Mouse (Mus musculus) cerebellum, adult (tissue): ENCODE results near the gene Apba1.

Experiments used
- ATAC-seq: cut with Nextera tagmentation; 2 replicates; pipeline ENCODE4 v1.9.2; 2017; ENCODE audit warnings: mild to moderate bottlenecking, moderate library complexity, mixed read lengths; ENCODE audit not compliant: insufficient number of reproducible peaks, low FRiP score, low TSS enrichment

The Apba1 gene

DNA sequence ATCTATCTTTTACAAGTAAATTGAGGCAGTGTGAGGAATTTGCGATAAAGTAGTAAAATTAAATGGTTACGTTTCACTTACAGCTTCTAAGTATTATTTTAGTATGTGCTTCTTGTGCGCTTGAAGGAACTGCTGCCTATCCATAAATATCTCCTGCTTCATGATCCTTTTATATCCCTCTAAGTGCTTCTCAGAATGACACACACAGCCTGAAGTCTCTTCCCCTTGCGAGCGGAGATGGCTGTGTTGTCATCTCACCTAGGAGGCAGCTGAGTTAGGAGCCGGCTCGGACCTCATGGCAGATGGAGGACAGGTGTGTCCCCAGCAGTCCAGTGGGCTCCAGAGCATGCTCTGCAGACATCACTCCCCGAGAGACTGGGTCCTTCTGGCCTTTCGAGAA lies 163.9 kb downstream of the Apba1 start:
- no peak for ATAC-seq

DNA sequence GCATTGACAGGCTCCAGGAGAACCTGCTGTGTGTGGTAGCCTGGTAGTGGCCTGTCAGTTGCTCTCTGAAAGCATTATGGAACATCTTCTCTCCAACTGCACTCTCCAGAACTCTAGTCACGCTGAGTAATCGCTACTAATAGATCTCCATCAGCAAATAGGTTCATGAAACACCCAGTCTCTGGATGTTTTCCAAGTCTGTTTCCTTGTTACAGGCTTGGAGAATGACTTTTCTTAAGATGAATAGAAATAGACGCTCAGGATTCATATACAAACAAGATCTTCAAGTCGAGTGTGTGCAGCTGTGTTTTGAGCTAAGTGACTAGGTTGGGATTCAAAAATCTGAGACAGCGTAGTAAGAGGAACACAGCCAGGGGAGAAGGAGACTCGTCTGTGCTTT lies 165.4 kb downstream of the Apba1 start:
- ATAC-seq = no peak

DNA sequence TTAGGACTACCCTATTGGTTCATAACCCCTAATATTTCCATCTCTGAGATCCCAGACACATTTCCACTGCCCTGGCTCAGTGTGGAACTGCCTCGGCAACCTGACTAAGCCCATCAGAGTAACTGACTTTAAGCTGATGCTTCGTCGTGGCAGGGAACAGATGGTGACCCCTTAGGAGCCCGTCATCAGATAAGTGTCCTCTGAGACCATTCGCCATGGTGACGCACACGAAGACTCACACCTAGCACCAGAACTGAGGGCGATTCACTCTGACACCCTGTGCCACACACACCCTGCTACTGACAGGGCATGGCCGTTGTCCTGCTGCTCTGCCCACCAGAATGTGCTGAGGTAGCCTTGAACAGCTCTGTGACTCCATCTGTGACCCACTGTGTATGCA lies 166.1 kb downstream of the Apba1 start:
- ATAC-seq = peak; percentile 22; the same call in 1 of the 2 replicates

DNA sequence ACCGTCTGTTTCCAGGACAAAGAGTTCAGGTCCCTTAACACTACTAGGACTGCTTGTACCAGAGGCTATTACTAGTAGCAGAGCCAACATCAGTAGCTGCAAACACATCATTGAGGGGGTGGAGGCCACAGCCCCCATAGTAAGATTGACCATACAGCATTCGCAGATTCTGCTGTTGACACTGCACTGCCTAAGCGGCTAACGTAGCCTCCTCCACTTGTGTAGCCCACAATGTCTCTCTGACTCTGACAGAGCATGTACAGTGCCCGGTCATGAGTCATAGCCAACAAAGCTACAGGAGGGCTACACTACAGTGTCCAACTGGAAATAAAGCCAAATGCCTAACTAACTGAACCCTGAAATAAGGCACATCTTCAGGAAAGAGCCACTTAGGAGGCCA lies 166.9 kb downstream of the Apba1 start:
- peak; percentile 95 for ATAC-seq

DNA sequence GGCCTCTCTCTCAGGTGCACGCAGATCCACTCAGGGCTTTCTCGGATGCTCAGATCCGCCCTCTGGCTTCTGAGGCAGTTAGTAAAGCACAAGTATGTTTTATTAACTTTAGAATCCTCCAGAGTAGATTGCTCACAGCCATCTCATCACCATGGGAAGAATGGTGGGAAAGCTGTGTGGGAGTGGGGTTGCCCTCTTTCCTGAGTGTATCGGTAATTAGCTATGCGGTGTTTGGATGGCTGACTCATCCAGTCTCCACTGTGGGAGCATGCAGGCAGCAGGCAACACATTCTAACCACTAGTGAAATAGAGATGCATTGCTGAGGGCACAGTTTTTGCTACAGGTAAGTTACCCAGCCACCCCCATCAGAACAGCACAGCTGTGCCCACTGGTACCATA lies 172.1 kb downstream of the Apba1 start:
- no peak for ATAC-seq

DNA sequence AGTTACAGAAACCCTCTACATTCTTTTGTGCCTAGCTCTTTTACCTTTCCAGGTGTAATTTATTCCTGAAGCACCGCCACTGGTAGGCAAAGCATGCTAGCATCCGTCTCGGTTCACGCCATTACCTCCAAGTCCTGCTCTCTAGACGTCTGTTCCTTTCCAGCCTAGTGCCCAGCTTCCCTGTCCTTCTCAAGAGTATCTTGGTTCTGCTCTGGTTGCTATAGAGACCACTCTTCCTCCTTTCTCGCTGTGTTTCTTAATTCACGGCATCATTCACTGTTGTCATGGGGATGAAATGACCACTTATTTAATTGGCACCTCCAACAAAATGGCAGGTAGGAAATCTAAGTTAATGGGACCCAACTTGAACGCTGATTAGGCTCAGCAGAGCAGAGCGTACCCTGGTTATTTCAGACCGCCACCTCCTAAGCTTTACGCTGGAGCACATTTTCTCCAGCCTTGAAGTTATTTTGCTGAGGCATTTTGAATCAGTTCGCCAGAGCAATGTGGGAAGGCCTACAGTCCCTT lies 182.8 kb downstream of the Apba1 start:
- no peak for ATAC-seq

DNA sequence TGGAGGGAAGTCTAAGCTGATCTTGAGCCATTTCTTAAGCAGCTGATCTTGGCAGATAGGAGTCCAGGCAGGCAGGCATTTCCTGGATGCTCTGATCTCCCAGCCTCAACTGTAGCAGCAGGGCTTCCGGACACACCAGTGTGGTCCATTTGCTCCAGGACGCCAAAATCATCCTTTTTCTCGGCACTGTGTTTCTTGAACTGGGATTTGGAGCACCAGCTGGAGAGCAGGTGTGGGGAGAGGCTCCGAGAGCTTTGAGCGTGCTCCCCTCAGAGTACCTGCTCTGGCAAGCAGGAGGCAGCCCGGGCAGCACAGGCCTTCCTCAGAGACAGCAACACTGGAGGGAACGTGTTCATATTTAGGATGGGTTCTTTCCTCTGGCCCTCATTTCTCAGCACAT lies 184.2 kb downstream of the Apba1 start:
- ATAC-seq = peak; percentile 57; the same call in 1 of the 2 replicates

DNA sequence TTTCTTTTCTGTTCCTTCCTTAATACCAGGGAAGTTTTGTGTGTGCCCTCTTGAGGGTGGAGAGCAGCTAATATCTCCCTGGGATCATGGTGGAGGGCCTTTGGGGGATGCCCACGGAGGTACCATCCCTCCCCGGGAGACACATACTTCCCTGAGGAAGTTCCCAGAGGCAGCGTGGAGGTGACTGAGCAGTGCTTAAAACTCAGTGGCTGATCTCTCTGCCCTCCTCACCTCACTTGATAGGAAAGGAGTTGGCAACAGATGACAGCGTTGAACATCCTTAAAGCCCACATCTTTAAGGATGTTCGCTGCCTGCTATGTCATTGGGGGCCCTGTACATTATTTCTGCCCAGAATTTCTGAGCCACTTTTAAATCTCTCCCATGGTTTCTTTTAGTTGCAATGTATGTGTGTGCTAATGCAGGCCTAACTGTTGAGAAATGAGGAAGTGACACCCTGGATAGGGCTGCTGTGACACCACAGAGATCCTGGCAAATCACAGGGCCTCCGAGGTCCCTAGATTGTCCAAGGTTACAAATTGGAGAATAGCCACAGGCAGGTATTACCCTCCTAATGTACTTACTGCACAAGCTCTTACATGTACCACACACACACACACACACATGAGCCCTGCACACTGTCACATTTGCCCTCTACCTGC lies 187.5 kb downstream of the Apba1 start:
- ATAC-seq = no peak

DNA sequence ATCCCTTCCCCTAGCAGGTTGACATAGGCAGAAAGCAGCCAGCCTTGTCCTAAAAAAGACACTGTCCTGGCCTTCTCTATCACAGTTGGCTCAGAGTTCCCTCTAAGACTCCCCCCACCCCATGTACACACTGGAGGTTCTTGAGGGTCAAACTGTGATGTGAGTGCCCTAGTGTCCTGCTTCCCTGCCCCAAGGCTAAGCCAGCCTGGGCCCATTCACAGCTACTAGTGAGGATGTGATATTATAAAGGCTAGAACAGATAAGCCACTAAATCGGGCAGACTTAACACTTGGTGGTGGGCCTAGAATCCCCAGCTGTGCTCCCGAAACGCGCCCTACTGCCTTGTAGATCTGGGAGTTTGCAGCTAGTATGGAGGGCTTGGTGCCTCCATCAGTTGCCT lies 188.1 kb downstream of the Apba1 start:
- no peak for ATAC-seq

DNA sequence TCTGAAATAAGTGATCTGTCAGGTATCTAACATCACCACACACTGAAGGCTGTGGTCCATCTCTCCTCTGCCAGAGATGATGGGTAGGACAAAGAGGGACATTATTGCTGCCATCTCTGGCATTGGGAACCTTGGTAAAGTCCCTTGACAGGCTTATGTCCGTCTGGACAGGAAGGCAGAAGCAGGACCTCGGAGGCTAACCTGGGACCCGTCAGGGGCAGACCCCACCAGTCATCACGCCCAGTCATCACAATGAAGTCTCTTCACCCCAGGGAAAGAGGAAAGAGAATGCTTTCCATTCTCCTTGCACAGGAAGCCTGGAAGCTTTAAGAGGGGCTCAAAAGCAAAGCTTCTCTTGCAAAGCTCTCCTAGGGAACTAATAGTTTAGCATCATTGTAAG lies 189.2 kb downstream of the Apba1 start:
- no peak for ATAC-seq

DNA sequence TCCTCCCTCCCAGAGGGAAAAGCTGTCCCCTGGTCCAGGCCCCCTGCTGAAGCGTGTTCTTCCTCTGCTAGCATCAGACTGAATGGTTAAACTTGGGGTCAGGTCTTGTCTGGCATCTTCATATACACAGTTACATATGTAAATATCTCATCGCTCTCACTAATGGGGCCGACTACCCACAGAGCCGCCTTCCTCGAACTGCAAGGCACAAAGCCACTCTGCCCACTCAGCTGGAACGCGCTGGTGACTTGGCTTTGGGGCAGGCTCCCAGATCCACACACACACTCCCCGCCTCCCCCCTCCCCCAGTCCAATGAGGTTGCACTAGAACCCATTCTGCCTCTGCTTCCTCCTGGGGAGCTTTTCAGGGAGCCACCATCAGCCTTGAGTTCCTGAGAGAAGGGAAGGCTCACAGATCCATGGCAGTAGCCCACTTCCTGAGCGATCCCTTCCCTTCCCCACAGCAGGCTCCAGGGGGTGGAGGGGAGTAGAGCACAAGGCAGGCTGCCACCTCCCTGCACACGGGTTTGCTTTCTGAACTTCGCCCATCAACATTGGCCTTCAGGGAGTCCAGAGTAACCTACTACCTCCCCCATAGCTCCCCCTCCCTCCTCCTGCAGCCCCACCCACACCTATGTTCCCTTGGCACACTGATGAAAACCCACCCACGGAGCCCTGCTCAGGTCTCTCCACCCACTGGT lies 189.8 kb downstream of the Apba1 start:
- ATAC-seq = 0 out of 2 replicates have a peak, but pooled peaks have one; percentile 31

DNA sequence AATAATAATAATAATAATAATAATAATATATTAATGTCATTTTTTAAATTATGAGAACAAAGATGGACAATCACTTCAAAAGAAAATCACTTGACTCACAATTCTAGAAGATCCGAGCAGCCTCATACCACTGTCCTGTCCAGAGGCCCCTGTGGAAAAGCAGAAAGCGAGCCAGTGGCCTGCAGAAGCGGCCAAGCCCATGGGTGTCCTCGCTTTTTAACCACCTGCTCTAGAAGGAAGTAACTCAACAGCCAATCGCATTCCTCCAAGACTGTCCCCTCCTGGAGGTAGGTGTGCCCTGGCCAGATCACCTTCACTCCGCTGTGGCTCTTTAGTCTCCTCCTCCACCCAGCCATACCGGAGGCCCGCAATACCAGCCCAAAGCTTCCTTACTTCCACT lies 196.8 kb downstream of the Apba1 start:
- ATAC-seq = no peak

DNA sequence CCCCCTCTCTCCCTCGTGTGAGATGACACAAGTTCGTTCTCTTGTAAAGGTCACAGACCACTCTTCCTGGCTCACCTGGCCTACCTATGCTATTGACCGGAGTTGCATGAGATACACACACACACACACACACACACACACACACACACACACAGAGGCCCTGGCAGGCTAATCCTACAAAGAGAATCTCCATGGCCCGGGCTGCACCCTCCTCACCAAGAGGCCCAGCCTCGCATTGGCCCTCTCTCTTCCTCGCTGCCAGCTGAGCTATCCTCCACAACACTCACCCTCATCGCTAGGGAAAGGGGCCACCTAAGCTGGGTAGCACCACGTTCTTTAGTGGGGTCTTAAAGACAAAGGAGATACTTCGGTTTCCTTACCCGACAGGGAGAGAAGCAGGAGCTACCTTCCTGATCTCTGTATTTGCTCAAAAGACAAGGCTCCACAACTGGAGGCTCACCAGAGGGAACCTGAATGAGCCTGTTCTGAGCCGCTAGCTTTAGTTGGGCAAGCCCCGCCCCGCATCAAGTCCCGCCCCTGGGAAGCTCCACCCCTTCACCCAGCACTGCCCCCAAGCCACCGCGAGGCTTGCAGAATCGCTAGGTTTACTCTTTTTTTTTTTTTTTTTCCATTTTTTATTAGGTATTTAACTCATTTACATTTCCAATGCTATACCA lies 197.8 kb downstream of the Apba1 start:
- no peak for ATAC-seq

DNA sequence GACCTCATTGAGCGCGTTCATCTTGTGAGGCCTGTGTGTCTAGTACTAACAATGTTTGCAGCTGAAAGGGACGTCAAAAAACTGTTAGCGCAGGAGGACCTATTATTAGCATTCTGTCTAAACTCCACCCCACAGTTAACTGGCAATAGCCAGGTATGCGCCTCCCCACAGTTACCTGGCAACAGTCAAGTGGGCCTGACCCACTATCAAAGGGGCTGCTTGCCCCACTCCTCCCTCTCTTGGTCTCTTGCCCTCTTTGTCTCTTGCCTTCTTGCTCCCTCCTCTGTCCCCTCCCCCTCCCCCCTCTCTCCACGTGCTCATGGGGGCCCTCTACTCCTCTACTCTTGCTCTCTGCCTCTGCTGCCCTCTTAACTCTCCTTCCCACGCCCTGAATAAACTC lies 198.9 kb downstream of the Apba1 start:
- no peak for ATAC-seq

DNA sequence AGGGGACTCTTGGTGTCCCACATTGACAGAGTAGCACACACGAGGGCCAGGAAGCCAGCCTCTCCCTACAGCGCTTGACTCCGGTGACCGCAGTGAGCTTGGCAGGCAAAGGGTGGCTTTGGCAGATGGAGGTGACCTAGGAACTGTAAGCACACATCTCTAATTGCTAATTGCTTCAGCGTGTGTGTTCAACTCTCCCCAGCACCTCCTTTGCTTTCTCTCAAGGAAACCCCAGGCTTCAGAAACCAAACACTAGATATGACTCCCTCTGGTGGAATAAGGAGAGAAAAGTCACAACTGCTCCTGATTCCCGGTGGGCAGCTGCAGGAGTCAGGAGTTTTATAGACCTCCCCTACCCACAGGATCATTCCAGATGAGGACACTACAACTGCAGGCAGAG lies 200.2 kb downstream of the Apba1 start:
- ATAC-seq = no peak

DNA sequence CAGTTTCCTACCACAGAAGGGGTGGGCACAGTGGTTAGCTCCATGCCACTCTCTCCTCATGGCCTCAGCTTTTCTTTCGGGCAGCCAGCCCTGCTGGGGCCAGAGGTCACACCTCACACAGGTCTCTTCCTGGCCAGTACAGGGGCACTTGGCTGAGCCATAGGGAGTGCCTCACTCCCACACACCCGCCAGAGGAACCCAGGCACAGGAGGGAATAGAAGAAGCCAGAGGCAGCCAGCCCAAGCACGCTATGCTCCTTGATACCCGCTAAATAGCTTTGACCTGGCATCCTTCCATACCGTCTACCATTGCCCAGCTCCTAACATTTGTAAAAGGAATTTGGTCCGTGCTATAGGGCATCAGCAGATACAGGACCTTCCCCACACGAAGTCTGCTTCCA lies 201.2 kb downstream of the Apba1 start:
- no peak for ATAC-seq

DNA sequence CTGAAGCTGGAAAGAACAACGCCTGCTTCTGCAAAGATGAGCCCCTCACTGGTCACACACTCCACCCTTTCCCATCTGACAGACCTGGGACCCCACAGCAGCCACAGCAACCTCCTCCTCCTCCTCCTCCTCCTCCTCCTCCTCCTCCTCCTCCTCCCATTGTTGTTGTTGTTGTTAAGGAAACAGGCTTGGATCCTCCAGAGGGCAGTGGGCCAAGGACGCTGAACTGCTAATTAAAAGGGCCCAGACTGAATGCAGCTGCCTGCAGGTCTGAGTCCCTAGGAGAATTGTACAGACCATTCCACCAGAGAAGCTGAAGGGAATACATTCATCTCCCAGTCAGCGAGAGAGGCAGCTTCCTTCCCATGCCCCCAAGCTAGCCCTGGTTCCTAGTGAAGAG lies 201.6 kb downstream of the Apba1 start:
- ATAC-seq = no peak

DNA sequence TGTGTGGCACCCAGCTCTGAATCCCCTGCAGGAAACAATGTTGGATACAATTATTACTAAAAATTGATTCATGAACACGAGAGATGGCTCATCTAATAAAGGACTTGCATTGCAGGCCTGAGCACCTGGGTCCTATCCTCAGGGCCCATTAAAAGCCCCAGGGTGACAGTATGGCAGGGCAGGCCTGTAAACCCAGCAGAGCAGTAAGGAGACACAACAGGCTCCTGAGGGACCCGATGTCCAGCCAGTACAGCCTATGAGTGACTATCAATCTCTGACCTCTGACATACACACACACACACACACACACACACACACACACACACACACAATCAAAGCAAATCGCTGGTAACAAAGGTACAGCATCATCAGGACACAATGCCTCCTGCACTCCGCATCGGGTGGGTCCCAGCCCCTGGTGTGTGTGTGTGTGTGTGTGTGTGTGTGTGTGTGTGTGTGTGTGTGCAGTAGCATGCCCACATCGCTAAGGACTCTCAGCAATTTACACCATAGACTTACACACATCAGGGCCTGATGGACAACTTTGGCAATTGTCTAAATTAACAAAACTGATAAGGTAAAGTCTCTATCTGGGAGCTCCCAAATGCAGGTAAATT lies 202.3 kb downstream of the Apba1 start:
- ATAC-seq = no peak

DNA sequence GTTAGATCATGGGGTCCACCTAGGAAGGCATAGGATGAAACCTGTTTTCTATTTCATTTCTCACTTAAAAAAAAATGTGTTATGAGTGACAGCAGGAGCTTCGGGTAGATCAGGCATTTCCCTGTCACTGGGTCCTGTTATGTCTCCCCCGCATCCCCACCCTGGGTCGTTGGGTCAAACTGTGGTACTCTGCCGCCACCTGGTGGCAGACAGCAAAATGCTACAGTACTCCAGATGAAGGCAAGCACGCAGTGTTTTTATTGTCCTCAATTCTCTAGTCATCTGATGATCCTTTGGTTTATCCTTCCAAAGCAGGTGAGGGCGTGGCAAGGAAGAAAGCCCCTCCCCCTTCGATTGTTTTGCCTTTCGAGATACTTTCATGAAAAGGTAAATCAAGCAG lies 202.8 kb downstream of the Apba1 start:
- peak; percentile 79 for ATAC-seq

DNA sequence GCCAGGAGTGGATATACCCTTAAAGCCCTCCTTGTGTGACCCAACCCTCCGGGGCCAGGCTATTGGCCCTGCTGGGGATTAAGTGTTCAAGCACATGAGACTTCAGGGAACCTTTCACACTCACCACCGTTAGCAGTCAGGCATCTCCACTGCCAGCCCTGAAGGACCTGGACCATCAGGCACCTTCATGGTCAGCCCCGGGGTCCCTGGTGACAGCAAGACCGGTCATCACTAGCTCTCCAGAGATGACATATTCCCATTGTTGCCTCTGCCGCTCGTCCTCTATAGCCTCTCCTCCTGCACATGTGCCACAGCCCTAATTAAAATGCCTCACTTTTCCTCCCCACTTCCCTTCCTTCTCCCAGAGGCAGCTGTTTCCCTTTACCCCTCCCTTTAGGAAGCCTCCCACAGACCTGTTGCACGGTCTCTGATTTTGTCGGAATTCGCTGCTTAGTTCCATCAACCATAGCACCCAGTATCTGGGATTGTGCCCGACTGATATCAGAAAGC lies 205.8 kb downstream of the Apba1 start:
- no peak for ATAC-seq

DNA sequence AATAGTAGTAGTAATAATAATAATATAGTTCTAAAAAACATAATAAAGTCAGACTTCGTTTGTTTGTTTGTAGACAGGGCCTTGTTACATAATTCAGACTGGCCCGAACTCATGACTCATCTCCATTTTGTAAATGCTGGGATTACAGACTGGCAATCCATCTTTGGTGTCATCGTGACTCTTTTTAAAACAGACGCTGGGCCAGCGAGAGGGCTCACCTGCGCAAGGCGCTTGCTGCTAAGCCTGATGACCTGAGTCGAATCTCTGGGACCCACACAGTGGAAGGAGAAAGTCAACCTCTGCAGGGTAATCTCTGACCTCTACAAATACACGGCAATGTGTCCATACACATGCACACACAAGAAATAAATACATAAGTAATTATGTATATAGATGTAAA lies 207.7 kb downstream of the Apba1 start:
- no peak for ATAC-seq
